Mouse (Mus musculus): ENCODE results near the gene Snap25. TPM values are rescaled to one million over a fixed set of nuclear protein-coding genes. Genes with fewer than 3 reads are reported as not detected.

The Snap25 gene
- 0.11 TPM in 1 of 2 replicates, not detected in the other for polyA plus RNA-seq (2015; fragmentation: Nextera tagmentation; extraction: Ambion mirVana)

DNA sequence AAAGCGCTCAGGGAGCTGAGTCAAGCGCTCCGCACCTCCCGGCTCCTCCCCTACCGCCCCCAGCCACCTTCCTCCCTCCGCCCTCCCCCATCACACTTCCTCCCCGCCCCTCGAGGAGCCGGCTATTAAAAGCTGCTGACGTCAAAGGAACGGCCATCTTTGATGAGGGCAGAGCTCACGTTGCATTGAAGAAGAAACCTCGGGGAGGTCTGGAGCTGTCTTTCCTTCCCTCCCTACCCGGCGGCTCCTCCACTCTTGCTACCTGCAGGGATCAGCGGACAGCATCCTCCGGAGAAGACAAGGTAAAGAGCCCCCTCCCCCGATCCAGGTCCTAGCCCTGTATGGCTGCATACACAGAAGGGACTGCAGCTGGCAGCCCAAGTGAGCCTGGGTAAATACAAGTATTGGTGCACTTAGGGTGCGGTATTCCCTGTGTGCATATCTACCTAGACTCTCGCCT is at the start of gene Snap25:
Gene Snap25 (plus strand): TSS at position 155 of the 460 bp plus-strand sequence.
- Histone ChIP-seq H3K36me3 (replicated peaks; ENCODE audit: insufficient read depth, low read length) (no peaks in the 10 kb centered on the region), H3K4me1 (ENCODE audit: insufficient read depth) (no peaks in the 10 kb centered on the region), H3K9ac (replicated peaks) (no peak within 1 kb of the TSS), H3K9me3 (ENCODE audit: low read length) (no peaks in the 10 kb centered on the region), H3K4me2 (ENCODE audit: low read depth, low read length) (no peak within 1 kb of the TSS), H3K27me3 (ENCODE audit: insufficient read depth, low read length) (peaks cover 20% of the 10 kb centered on the region), H3K27ac (ENCODE audit: low read depth) (no peak within 1 kb of the TSS), H3K4me3 (ENCODE audit: low read depth, low read length) (no peak within 1 kb of the TSS)
- WGBS (ENCODE audit: insufficient replicate concordance) = under 1% methylated on average over 20 of the region's 20 CpGs
- TF ChIP-seq EP300 (IDR thresholded peaks at IDR 0.05; ENCODE audit: low read depth) = no peak
- ATAC-seq (no peak), DNase-seq (no peak)

- WGBS (ENCODE audit: insufficient replicate concordance) = 79% methylated on average over 1 of the region's 1 CpGs
- no peak overlapping the region for H3K27ac ChIP-seq (ENCODE audit: low read depth)
- no peaks in the 10 kb centered on the region for H3K36me3 ChIP-seq (replicated peaks; ENCODE audit: insufficient read depth, low read length)
- no peaks in the 10 kb centered on the region for H3K9me3 ChIP-seq (ENCODE audit: low read length)
- no peaks in the 10 kb centered on the region for H3K27me3 ChIP-seq (ENCODE audit: insufficient read depth, low read length)
- no peak overlapping the region for H3K4me3 ChIP-seq (ENCODE audit: low read depth, low read length)
- no peaks in the 10 kb centered on the region for H3K4me1 ChIP-seq (ENCODE audit: insufficient read depth)
- TF ChIP-seq EP300 (IDR thresholded peaks at IDR 0.05; ENCODE audit: low read depth) (no peak), CTCF (IDR thresholded peaks at IDR 0.05; ENCODE audit: low read depth) (no peak)
- no peak for DNase-seq
- no peak overlapping the region for H3K4me2 ChIP-seq (ENCODE audit: low read depth, low read length)
- no peak overlapping the region for H3K9ac ChIP-seq (replicated peaks)
- ATAC-seq = no peak
Measured at GRCm38 (mm10) chr2:136666951-136667350, 46.3 kb upstream of the Snap25 start.

GRCm38 (mm10) chr2:136669183-136669582 is 44.1 kb upstream of the Snap25 start:
- WGBS (ENCODE audit: insufficient replicate concordance) = 89% methylated on average over 3 of the region's 3 CpGs
- DNase-seq (no peak), ATAC-seq (no peak)
- no peaks in the 10 kb centered on the region for H3K4me1 ChIP-seq (ENCODE audit: insufficient read depth)
- H3K27me3 ChIP-seq (ENCODE audit: insufficient read depth, low read length) = no peaks in the 10 kb centered on the region
- no peak overlapping the region for H3K4me2 ChIP-seq (ENCODE audit: low read depth, low read length)
- H3K4me3 ChIP-seq (ENCODE audit: low read depth, low read length) = no peak overlapping the region
- no peaks in the 10 kb centered on the region for H3K36me3 ChIP-seq (replicated peaks; ENCODE audit: insufficient read depth, low read length)
- H3K27ac ChIP-seq (ENCODE audit: low read depth) = no peak overlapping the region
- no peak for TF ChIP-seq CTCF (IDR thresholded peaks at IDR 0.05; ENCODE audit: low read depth)
- TF ChIP-seq EP300 (IDR thresholded peaks at IDR 0.05; ENCODE audit: low read depth) = no peak
- no peaks in the 10 kb centered on the region for H3K9me3 ChIP-seq (ENCODE audit: low read length)
- no peak overlapping the region for H3K9ac ChIP-seq (replicated peaks)

GRCm38 (mm10) chr2:136669665-136670064 is 43.6 kb upstream of the Snap25 start:
- H3K4me3 ChIP-seq (ENCODE audit: low read depth, low read length) = no peak overlapping the region
- H3K27me3 ChIP-seq (ENCODE audit: insufficient read depth, low read length) = no peaks in the 10 kb centered on the region
- H3K27ac ChIP-seq (ENCODE audit: low read depth) = no peak overlapping the region
- H3K9ac ChIP-seq (replicated peaks) = no peak overlapping the region
- H3K36me3 ChIP-seq (replicated peaks; ENCODE audit: insufficient read depth, low read length) = no peaks in the 10 kb centered on the region
- no peaks in the 10 kb centered on the region for H3K9me3 ChIP-seq (ENCODE audit: low read length)
- no peaks in the 10 kb centered on the region for H3K4me1 ChIP-seq (ENCODE audit: insufficient read depth)
- ATAC-seq (no peak), DNase-seq (no peak)
- no peak overlapping the region for H3K4me2 ChIP-seq (ENCODE audit: low read depth, low read length)
- WGBS (ENCODE audit: insufficient replicate concordance) = 63% methylated on average over 3 of the region's 3 CpGs
- TF ChIP-seq EP300 (IDR thresholded peaks at IDR 0.05; ENCODE audit: low read depth) (no peak), CTCF (IDR thresholded peaks at IDR 0.05; ENCODE audit: low read depth) (no peak)

DNA sequence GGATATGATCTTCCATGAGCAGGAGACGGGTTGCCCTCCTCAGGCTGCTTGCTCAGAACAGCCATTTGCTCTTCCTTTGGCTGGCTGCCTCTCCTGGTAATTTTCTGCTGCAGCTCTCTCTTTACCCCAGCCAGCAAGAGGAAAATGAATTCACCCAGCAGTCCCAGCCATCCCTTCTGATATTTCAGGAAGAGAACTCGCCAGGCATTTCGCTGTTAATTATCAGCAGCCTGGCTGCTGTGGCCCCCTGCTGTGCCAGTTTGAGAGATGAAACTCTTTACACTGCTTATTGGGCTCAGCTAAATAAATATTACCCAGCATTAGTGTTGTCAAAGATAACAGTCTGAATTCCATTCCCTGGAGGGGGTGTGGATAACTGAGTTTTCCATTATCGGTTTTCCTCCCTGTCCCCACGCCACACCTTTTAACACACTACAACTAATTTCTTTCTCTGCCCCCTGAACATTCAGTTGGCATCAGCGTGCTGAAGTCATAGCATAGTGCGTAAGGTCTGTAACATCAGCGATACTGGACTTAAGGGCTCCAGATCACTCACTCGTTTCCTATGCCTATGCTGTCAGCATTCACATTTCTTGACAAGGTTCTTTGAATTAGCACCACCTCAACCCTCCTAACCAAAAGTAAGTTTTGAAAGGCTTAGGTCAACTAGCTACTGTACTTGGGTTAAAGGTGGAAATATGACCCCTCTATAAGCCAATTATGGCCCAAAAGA is 42.5 kb upstream of the Snap25 start:
- no peak overlapping the region for H3K4me2 ChIP-seq (ENCODE audit: low read depth, low read length)
- H3K4me3 ChIP-seq (ENCODE audit: low read depth, low read length) = no peak overlapping the region
- H3K27me3 ChIP-seq (ENCODE audit: insufficient read depth, low read length) = no peaks in the 10 kb centered on the region
- H3K36me3 ChIP-seq (replicated peaks; ENCODE audit: insufficient read depth, low read length) = no peaks in the 10 kb centered on the region
- no peak overlapping the region for H3K27ac ChIP-seq (ENCODE audit: low read depth)
- WGBS (ENCODE audit: insufficient replicate concordance) = 51% methylated on average over 9 of the region's 9 CpGs
- DNase-seq (no peak), ATAC-seq (no peak)
- H3K9me3 ChIP-seq (ENCODE audit: low read length) = no peaks in the 10 kb centered on the region
- H3K9ac ChIP-seq (replicated peaks) = no peak overlapping the region
- no peak for TF ChIP-seq CTCF (IDR thresholded peaks at IDR 0.05; ENCODE audit: low read depth)
- no peak for TF ChIP-seq EP300 (IDR thresholded peaks at IDR 0.05; ENCODE audit: low read depth)
- no peaks in the 10 kb centered on the region for H3K4me1 ChIP-seq (ENCODE audit: insufficient read depth)

- H3K27ac ChIP-seq (ENCODE audit: low read depth) = no peak overlapping the region
- no peak for DNase-seq
Measured at GRCm38 (mm10) chr2:136674077-136674757, 39.0 kb upstream of the Snap25 start.

More at GRCm38 (mm10) chr2:136674077-136674757, 39.0 kb upstream of the Snap25 start:
- 0 out of 2 replicates have a peak, but pooled peaks cover 3% of the 10 kb centered on the region for H3K4me1 ChIP-seq (ENCODE audit: insufficient read depth)
- no peak overlapping the region for H3K9ac ChIP-seq (replicated peaks)
- no peak for ATAC-seq
- no peak overlapping the region for H3K4me3 ChIP-seq (ENCODE audit: low read depth, low read length)
- H3K4me2 ChIP-seq (ENCODE audit: low read depth, low read length) = no peak overlapping the region
- 55% methylated on average over 4 of the region's 4 CpGs for WGBS (ENCODE audit: insufficient replicate concordance)
- H3K27me3 ChIP-seq (ENCODE audit: insufficient read depth, low read length) = no peaks in the 10 kb centered on the region
- H3K9me3 ChIP-seq (ENCODE audit: low read length) = no peaks in the 10 kb centered on the region
- TF ChIP-seq EP300 (IDR thresholded peaks at IDR 0.05; ENCODE audit: low read depth) (no peak), CTCF (IDR thresholded peaks at IDR 0.05; ENCODE audit: low read depth) (no peak)
- no peaks in the 10 kb centered on the region for H3K36me3 ChIP-seq (replicated peaks; ENCODE audit: insufficient read depth, low read length)
